Comparison of ENCODE assay signal across 8 mouse cellular contexts in genomic region chr6:83914720-83915271, GRCm38 (mm10). TPM values are rescaled to one million over a fixed set of nuclear protein-coding genes. Genes with fewer than 3 reads are reported as not detected.
DNase-seq lines count a peak whose midpoint lies in the region; ATAC-seq and TF ChIP-seq lines count a peak whose summit lies in the region.

No protein-coding gene starts in this region.

- no peaks in the 10 kb centered on the region; the same call in 1 of the 2 replicates for H3K4me1 ChIP-seq in heart, adult 2 months (ENCODE audit: control insufficient read depth, insufficient read depth, low read length)
- H3K4me1 ChIP-seq in embryonic facial prominence, embryonic 10.5 days: peaks cover 4% of the 10 kb centered on the region; the same call in 1 of the 2 replicates
- H3K4me1 ChIP-seq in hindbrain, embryonic 16.5 days (ENCODE audit: control insufficient read depth, insufficient read depth, low read depth, low read length): peaks cover 3% of the 10 kb centered on the region; the same call in 1 of the 2 replicates
- H3K4me1 ChIP-seq in midbrain, embryonic 13.5 days (replicated peaks): peaks cover 6% of the 10 kb centered on the region

- no peak for TF ChIP-seq CTCF in heart, adult 2 months (IDR thresholded peaks at IDR 0.05)

- no peak for DNase-seq in heart, adult 2 months
- no peak for DNase-seq in heart, postnatal 36 days
- DNase-seq in embryonic facial prominence, embryonic 10.5 days (ENCODE audit: low spot score): no peak
- DNase-seq in layer of hippocampus, adult 9-11 months: no peak
- DNase-seq in ovary, postnatal 14 days (ENCODE audit: low spot score): no peak

- TF ChIP-seq EP300 in heart, adult 2 months (IDR thresholded peaks at IDR 0.05; ENCODE audit: insufficient read depth, low read depth, low read length): no peak

- no peaks in the 10 kb centered on the region for H3K79me2 ChIP-seq in heart, adult 2 months (replicated peaks; ENCODE audit: control insufficient read depth, insufficient read depth, low read length)

- H3K9ac ChIP-seq in heart, adult 2 months (ENCODE audit: low read depth, low read length): peak overlapping the region; percentile 97
- peak overlapping the region; percentile 100 for H3K9ac ChIP-seq in hindbrain, embryonic 16.5 days (ENCODE audit: low read depth, low read length)
- peak overlapping the region; percentile 99 for H3K9ac ChIP-seq in midbrain, embryonic 13.5 days (replicated peaks)

- intact Hi-C loops in heart, adult 2 months (cut with DNase I): loop anchor here (5.0 kb wide), 2 partner anchors 82 to 137 kb away; partner anchors contain the start of genes Paip2b and Tex261
- intact Hi-C loops in heart, postnatal 36 days (cut with DNase I): no loop called here

- no peak for TF ChIP-seq POLR2A in heart, adult 2 months (IDR thresholded peaks at IDR 0.05; ENCODE audit: insufficient read depth, low read depth, low read length)

- no peaks in the 10 kb centered on the region for H3K27me3 ChIP-seq in heart, adult 2 months (ENCODE audit: control insufficient read depth, insufficient read depth, low read length)
- H3K27me3 ChIP-seq in embryonic facial prominence, embryonic 10.5 days (replicated peaks; ENCODE audit: low read depth, poor library complexity, severe bottlenecking): no peaks in the 10 kb centered on the region
- no peaks in the 10 kb centered on the region for H3K27me3 ChIP-seq in hindbrain, embryonic 16.5 days (replicated peaks; ENCODE audit: control insufficient read depth, insufficient read depth, low read length)
- H3K27me3 ChIP-seq in midbrain, embryonic 13.5 days: no peaks in the 10 kb centered on the region

- peak overlapping the region; percentile 67 for H3K4me2 ChIP-seq in hindbrain, embryonic 16.5 days (ENCODE audit: low read length)
- peak overlapping the region; percentile 61 for H3K4me2 ChIP-seq in midbrain, embryonic 13.5 days (replicated peaks)

- peak overlapping the region; percentile 98 for H3K27ac ChIP-seq in heart, adult 2 months
- H3K27ac ChIP-seq in embryonic facial prominence, embryonic 10.5 days (replicated peaks): peak overlapping the region; percentile 100
- peak overlapping the region; percentile 99 for H3K27ac ChIP-seq in hindbrain, embryonic 16.5 days (ENCODE audit: low read depth, low read length)
- H3K27ac ChIP-seq in midbrain, embryonic 13.5 days: peak overlapping the region; percentile 99

- ATAC-seq in CD4-positive, CD25-positive, alpha-beta regulatory T cell, adult 4 months: peak; percentile 51
- ATAC-seq in hindbrain, embryonic 16.5 days: peak; percentile 75
- ATAC-seq in midbrain, embryonic 13.5 days: peak; percentile 78

- H3K4me3 ChIP-seq in heart, adult 2 months: peak overlapping the region; percentile 97
- H3K4me3 ChIP-seq in embryonic facial prominence, embryonic 10.5 days: peak overlapping the region; percentile 100
- peak overlapping the region; percentile 97 for H3K4me3 ChIP-seq in hindbrain, embryonic 16.5 days (ENCODE audit: low read length)
- H3K4me3 ChIP-seq in midbrain, embryonic 13.5 days (replicated peaks): peak overlapping the region; percentile 98

- WGBS in heart, adult 2 months: under 1% methylated on average over 40 of the region's 40 CpGs
- WGBS in embryonic facial prominence, embryonic 10.5 days: under 1% methylated on average over 40 of the region's 40 CpGs
- 0% methylated on average over 29 of the region's 40 CpGs for WGBS in hindbrain, embryonic 16.5 days
- WGBS in midbrain, embryonic 13.5 days: under 1% methylated on average over 40 of the region's 40 CpGs

- H3K9me3 ChIP-seq in embryonic facial prominence, embryonic 10.5 days: no peaks in the 10 kb centered on the region
- H3K9me3 ChIP-seq in hindbrain, embryonic 16.5 days (ENCODE audit: control insufficient read depth, low read length): no peaks in the 10 kb centered on the region
- H3K9me3 ChIP-seq in midbrain, embryonic 13.5 days: no peaks in the 10 kb centered on the region

- H3K36me3 ChIP-seq in heart, adult 2 months (ENCODE audit: control insufficient read depth, insufficient read depth, low read length): no peaks in the 10 kb centered on the region; the same call in 1 of the 2 replicates
- peaks cover 6% of the 10 kb centered on the region for H3K36me3 ChIP-seq in embryonic facial prominence, embryonic 10.5 days (replicated peaks)
- no peaks in the 10 kb centered on the region for H3K36me3 ChIP-seq in hindbrain, embryonic 16.5 days (ENCODE audit: control insufficient read depth, insufficient read depth, low read length)
- no peaks in the 10 kb centered on the region for H3K36me3 ChIP-seq in midbrain, embryonic 13.5 days

RNA-seq across cellular contexts. Expression of gene Zfp638, which starts 47.9 kb away (rescaled TPM):
- 10 to 100 TPM; 55.0 to 55.2 TPM for total RNA-seq in heart, adult 2 months (2021)
- polyA plus RNA-seq in heart, adult 2 months (2012; rRNA removed): 7.3 and 17.2 TPM in 2 replicates
- total RNA-seq in heart, postnatal 36 days (2021): 10 to 100 TPM; 52.0 to 54.9 TPM
- polyA plus RNA-seq in CD4-positive, CD25-positive, alpha-beta regulatory T cell, adult 4 months (2017; shearing (Covaris generic)): 100 to 1,000 TPM; 143 to 164 TPM
- polyA plus RNA-seq in embryonic facial prominence, embryonic 10.5 days (2016; fragmentation: Nextera tagmentation; extraction: Ambion mirVana): 69.8 and 71.0 TPM in 2 replicates
- 58.2 and 61.9 TPM in 2 replicates for polyA plus RNA-seq in hindbrain, embryonic 16.5 days (2015; fragmentation: Nextera tagmentation; extraction: Ambion mirVana)
- polyA plus RNA-seq in midbrain, embryonic 13.5 days (2015; fragmentation: Nextera tagmentation; extraction: Ambion mirVana): 96.5 TPM in 2 replicates
